Mouse (Mus musculus) liver, embryonic 14.5 days (tissue): ENCODE results near the gene Lrmp. TPM values are rescaled to one million over a fixed set of nuclear protein-coding genes. Genes with fewer than 3 reads are reported as not detected.

Experiments
- ATAC-seq: fragments of 200-750 bp; cut with Nextera tagmentation; 2 replicates; pipeline ENCODE4 v1.8.0; 2017; ENCODE audit warnings: moderate number of reproducible peaks, mild to moderate bottlenecking, moderate library complexity; ENCODE audit not compliant: insufficient read depth
- DNase-seq, 3 experiments: peaks; one replicate each; pipeline ENCODE4 v3.0.0-alpha.2; 2012 to 2013; ENCODE audit warnings: low read depth in 3 of 3, low spot score in 3 of 3
- H3K27ac ChIP-seq: fragments of 300-500 bp; sonication (generic); 2 replicates; pipeline ENCODE4 v1.5.1; 2014; ENCODE audit warnings: moderate library complexity, mild to moderate bottlenecking, control low read depth, inconsistent platforms
- H3K27me3 ChIP-seq: fragments of 300-500 bp; sonication (generic); 2 replicates; pipeline ENCODE4 v1.6.1; 2014; ENCODE audit warnings: mild to moderate bottlenecking, low read length, moderate library complexity; ENCODE audit not compliant: control insufficient read depth, insufficient read depth
- H3K36me3 ChIP-seq: fragments of 300-500 bp; sonication (generic); replicated peaks from 2 replicates; pipeline ENCODE4 v1.6.1; 2014; ENCODE audit warnings: low read depth; ENCODE audit not compliant: control insufficient read depth, insufficient read depth
- H3K4me1 ChIP-seq, 2 experiments: fragments of 200-500 bp in 1 of 2; fragments of 300-500 bp in 1 of 2; sonication (generic) in 1 of 2; replicated peaks; 2 replicates each; pipeline ENCODE4 v1.6.1; 2012 to 2014; ENCODE audit warnings: antibody characterized with exemption in 1 of 2, inconsistent platforms in 1 of 2, low read length in 1 of 2; ENCODE audit not compliant: control insufficient read depth in 2 of 2, insufficient read depth in 2 of 2
- H3K4me2 ChIP-seq: fragments of 300-500 bp; sonication (generic); 2 replicates; pipeline ENCODE4 v1.6.1; 2014; ENCODE audit warnings: low read depth, mild to moderate bottlenecking, control low read depth, moderate library complexity
- H3K4me3 ChIP-seq, 2 experiments: fragments of 200-500 bp in 1 of 2; fragments of 300-500 bp in 1 of 2; sonication (generic) in 1 of 2; 2 replicates each; pipeline ENCODE4 v1.5.1; 2012 to 2014; ENCODE audit warnings: low read depth in 2 of 2, low read length in 2 of 2, mild to moderate bottlenecking in 2 of 2, control low read depth in 1 of 2, inconsistent platforms in 1 of 2, moderate library complexity in 1 of 2; ENCODE audit not compliant: insufficient read depth in 1 of 2
- H3K9ac ChIP-seq: fragments of 300-500 bp; sonication (generic); replicated peaks from 2 replicates; pipeline ENCODE4 v1.6.1; 2014; ENCODE audit warnings: mild to moderate bottlenecking, control low read depth, moderate library complexity
- H3K9me3 ChIP-seq: fragments of 300-500 bp; sonication (generic); 2 replicates; pipeline ENCODE4 v1.6.1; 2016; ENCODE audit warnings: low read length, mixed read lengths; ENCODE audit not compliant: control insufficient read depth
- CTCF ChIP-seq: IDR thresholded peaks from 2 replicates; pipeline ENCODE4 v1.5.1; 2016; ENCODE audit warnings: antibody characterized with exemption, low read depth, control low read depth
- EP300 ChIP-seq: IDR thresholded peaks from 2 replicates; pipeline ENCODE4 v1.6.1; 2016; ENCODE audit warnings: antibody characterized with exemption, low read depth
- WGBS: fragments of 180-500 bp; shearing (Covaris S2); extraction: QIAGEN DNeasy Blood & Tissue Kit; methylation state at CpG from one replicate; pipeline ENCODE4 v1.1.7; 2014; ENCODE audit not compliant: insufficient replicate concordance; 5-methylcytosine and 5-hydroxymethylcytosine counted together
- polyA plus RNA-seq, 2 experiments: library from polyadenylated mRNA; depleted of rRNA in 1 of 2; stranded (reverse) in 1 of 2; unstranded in 1 of 2; fragments of >200 nt; fragmentation: Nextera tagmentation in 1 of 2; extraction: Ambion mirVana in 1 of 2; gene quantifications; 2 replicates each; pipeline versions ENCODE4 v1.2.1 to v1.2.3; 2012 to 2014

The Lrmp gene
- polyA plus RNA-seq, 2 experiments, result 7.3 to 10.9 TPM

- no peaks in the 10 kb centered on the region for H3K36me3 ChIP-seq
- 35% methylated on average over 8 of the region's 8 CpGs for WGBS
- no peaks in the 10 kb centered on the region for H3K9me3 ChIP-seq
- TF ChIP-seq EP300 (no peak), CTCF (no peak)
- peaks cover 5 to 8% of the 10 kb centered on the region in 2 experiments; a peak in 3 of 4 replicates for H3K4me1 ChIP-seq
- H3K4me3 ChIP-seq, result peak overlapping the region; percentile 66 to 82
- ATAC-seq (no peak), DNase-seq (no peak)
- no peak overlapping the region for H3K27ac ChIP-seq
- H3K27me3 ChIP-seq, result no peaks in the 10 kb centered on the region
- peak overlapping the region; percentile 93 for H3K4me2 ChIP-seq
- peak overlapping the region; percentile 40; the same call in 1 of the 2 replicates for H3K9ac ChIP-seq
These were observed 94.7 kb downstream of the Lrmp start for GRCm38 (mm10) chr6:145210056-145210680.

GRCm38 (mm10) chr6:145210816-145211338, 95.4 kb downstream of the Lrmp start, which contains the start of the genes Casc1 and Etfrf1:
Gene Casc1 (minus strand): TSS chr6:145211005.
Gene Etfrf1 (plus strand): TSS chr6:145211134.
- H3K4me2 ChIP-seq, result peak within 1 kb of the TSS; percentile 93
- ATAC-seq (peak; percentile 100), DNase-seq (peak; percentile 99)
- under 1% methylated on average over 36 of the region's 36 CpGs for WGBS
- no peak for TF ChIP-seq EP300
- TF ChIP-seq CTCF, result no peak
- peak within 1 kb of the TSS; percentile 83 for H3K27ac ChIP-seq
- peak within 1 kb of the TSS; percentile 95 for H3K9ac ChIP-seq
- peak within 1 kb of the TSS; percentile 74 to 82 for H3K4me3 ChIP-seq
- H3K27me3 ChIP-seq, result no peaks in the 10 kb centered on the region
- H3K9me3 ChIP-seq, result no peaks in the 10 kb centered on the region
- peaks cover 5 to 8% of the 10 kb centered on the region in 2 experiments; a peak in 3 of 4 replicates for H3K4me1 ChIP-seq
- no peaks in the 10 kb centered on the region for H3K36me3 ChIP-seq

DNA sequence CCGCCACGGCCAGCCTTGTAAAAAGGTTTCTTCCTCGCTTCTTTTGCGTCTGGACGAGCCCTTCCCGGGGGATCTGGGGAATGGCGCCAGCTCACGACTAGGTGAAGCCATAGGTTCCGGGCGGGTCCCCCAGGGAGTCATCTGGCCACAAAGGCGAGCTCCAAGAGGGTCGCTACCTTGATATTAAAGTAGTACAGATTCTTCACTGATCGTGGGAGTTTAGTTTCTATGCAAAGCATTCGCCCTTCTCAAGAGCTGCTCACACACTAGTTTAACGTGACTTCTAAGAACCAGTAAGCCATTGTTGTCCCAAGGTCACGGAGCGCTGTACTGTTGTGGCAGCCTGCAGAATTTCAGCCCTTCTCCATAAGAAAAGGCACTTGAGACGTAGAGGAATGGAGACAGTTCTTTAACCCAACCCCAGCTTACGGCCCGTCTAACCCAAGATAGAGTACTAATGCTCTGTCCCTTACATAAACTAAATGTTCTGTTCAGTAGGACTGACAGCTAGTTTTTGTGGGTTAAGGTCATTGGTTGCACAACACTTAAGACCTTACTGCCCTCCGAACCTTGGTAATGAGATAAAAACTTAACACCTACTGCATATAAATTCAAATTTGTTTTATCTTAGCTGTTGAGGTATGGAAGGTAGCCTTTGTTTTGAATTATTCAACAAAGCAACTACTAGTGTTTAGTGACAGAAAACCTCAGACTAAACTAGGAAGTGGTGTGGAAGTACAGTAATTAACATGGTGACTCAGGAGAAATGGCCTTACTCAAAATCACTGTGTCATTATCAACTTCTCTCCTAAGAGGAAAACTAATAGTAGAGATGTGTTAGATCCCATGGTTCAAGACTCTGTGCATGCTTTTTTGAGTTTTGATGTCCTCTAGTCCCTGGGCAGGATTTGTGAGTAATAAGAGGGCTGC, 96.2 kb downstream of the Lrmp start:
- Histone ChIP-seq H3K9me3 (no peaks in the 10 kb centered on the region), H3K27ac (peak overlapping the region; percentile 83), H3K27me3 (no peaks in the 10 kb centered on the region), H3K4me1 (peaks cover 5 to 8% of the 10 kb centered on the region in 2 experiments; a peak in 3 of 4 replicates), H3K9ac (peak overlapping the region; percentile 95), H3K36me3 (no peaks in the 10 kb centered on the region), H3K4me3 (peak overlapping the region; percentile 74 to 82), H3K4me2 (peak overlapping the region; percentile 93)
- ATAC-seq, result peak; percentile 3
- under 1% methylated on average over 21 of the region's 21 CpGs for WGBS
- DNase-seq, result peak in 1 of 3 experiments; percentile 37
- TF ChIP-seq CTCF (no peak), EP300 (no peak)

DNA sequence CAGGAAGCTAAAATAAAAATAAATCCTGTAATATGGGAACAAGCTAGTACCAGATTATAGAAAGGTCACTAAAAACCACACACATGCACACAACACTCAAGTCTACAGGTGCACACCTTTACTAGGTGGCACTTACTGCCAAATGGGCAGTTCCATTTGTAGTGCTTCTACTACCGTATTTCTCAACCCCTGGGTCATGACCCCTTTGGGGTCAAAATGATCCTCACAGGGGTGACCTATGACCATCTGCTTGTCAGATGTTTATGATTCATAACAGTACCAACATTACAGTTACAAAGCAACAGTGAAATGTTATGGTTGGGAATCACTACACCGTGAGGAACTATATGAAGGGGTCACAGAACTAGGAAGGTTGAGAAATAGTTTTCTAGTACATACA, 98.5 kb downstream of the Lrmp start:
- H3K36me3 ChIP-seq, result peaks cover 7% of the 10 kb centered on the region
- H3K9me3 ChIP-seq, result no peaks in the 10 kb centered on the region
- ATAC-seq (no peak), DNase-seq (no peak)
- H3K27me3 ChIP-seq, result no peaks in the 10 kb centered on the region
- no peak overlapping the region for H3K27ac ChIP-seq
- TF ChIP-seq EP300, result no peak
- no peak for TF ChIP-seq CTCF
- no peak overlapping the region for H3K4me3 ChIP-seq
- 82% methylated on average over 2 of the region's 2 CpGs for WGBS
- H3K4me2 ChIP-seq, result no peak overlapping the region
- H3K9ac ChIP-seq, result no peak overlapping the region
- peaks cover 5 to 8% of the 10 kb centered on the region in 2 experiments; a peak in 3 of 4 replicates for H3K4me1 ChIP-seq

GRCm38 (mm10) chr6:145215826-145216225, 100.4 kb downstream of the Lrmp start:
- no peak overlapping the region for H3K4me3 ChIP-seq
- H3K9ac ChIP-seq, result no peak overlapping the region
- H3K9me3 ChIP-seq, result no peaks in the 10 kb centered on the region
- DNase-seq (no peak), ATAC-seq (no peak)
- H3K36me3 ChIP-seq, result peaks cover 12% of the 10 kb centered on the region
- no peaks in the 10 kb centered on the region for H3K27me3 ChIP-seq
- no peak overlapping the region for H3K27ac ChIP-seq
- H3K4me1 ChIP-seq, result peaks cover 3% of the 10 kb centered on the region in 2 experiments; a peak in 2 of 4 replicates
- no peak overlapping the region for H3K4me2 ChIP-seq
- TF ChIP-seq EP300 (no peak), CTCF (no peak)
- 78% methylated on average over 3 of the region's 3 CpGs for WGBS
